Mouse (Mus musculus) macrophage (primary cell): Measurements from ENCODE around the gene Nudt1. TPM values are rescaled to one million over a fixed set of nuclear protein-coding genes. Genes with fewer than 3 reads are reported as not detected.

Experiments
- H3K27ac ChIP-seq: fragments of 350-480 bp; formaldehyde crosslinking; 2 replicates; pipeline ENCODE4 v1.9.0; 2021
- H3K36me3 ChIP-seq: fragments of 350-480 bp; formaldehyde crosslinking; 2 replicates; pipeline ENCODE4 v1.9.0; 2021; ENCODE audit errors: inconsistent target
- H3K4me3 ChIP-seq: fragments of 350-480 bp; formaldehyde crosslinking; 2 replicates; pipeline ENCODE4 v1.9.0; 2021; ENCODE audit errors: inconsistent target
- H3K79me2 ChIP-seq: fragments of 350-480 bp; formaldehyde crosslinking; 2 replicates; pipeline ENCODE4 v1.9.0; 2021; ENCODE audit errors: inconsistent target
- WGBS: methylation state at CpG from one replicate; pipeline ENCODE4 v1.1.7; 2026; ENCODE audit warnings: inconsistent platforms; ENCODE audit not compliant: missing documents; 5-methylcytosine and 5-hydroxymethylcytosine counted together
- polyA plus RNA-seq: library from polyadenylated mRNA; stranded (reverse); fragments of 250-400 nt; gene quantifications from 3 replicates; pipeline ENCODE4 v1.2.4, GENCODE M21; 2018; ENCODE audit warnings: inconsistent platforms

Nudt1 gene
- polyA plus RNA-seq, 1 experiment from 2014 or later = 4.4 TPM

DNA sequence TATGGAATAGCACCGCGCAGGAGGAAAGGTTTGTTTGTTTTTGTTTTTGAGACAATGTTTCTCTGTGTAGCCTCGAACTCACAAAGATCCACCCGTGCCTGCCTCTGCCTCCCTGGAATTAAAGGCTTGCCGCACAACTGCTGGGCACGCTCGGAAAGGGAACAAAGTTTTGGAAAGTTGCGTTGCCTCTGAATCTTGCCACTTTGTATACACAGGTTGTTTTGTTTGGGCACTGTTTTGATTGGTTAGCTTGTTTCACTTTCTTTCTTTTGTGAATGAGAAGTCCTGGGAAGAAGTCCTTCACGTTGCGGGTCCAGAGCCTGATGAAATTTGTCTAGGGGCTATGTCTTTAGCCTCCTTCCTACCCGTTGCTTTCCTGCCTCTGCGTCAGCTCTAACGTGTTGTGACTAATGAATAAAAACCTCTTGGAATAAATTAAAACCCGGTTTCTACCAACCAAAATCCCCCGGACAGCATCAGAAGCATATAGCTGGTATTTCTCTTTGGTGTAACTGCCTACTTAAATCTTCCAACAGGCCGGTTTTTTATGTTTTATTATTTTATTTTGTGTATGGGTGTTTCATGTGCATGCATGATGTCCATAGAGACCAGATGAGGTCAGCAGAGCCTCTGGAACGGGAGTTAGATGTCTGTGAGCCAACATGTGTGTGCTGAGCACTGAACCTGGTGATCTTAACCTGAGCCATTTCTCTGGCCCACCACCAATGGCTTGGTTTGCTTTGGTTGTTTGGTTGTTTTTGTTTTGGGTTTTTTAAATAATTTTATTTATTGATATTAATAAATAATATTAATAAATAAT lies 510 bp downstream of the Nudt1 start:
- H3K27ac ChIP-seq = peak overlapping the region; percentile 80
- H3K79me2 ChIP-seq = peaks cover 67% of the 10 kb centered on the region
- peak overlapping the region; percentile 87 for H3K4me3 ChIP-seq
- H3K36me3 ChIP-seq = no peaks in the 10 kb centered on the region
- WGBS = 1% methylated on average over 17 of the region's 17 CpGs

DNA sequence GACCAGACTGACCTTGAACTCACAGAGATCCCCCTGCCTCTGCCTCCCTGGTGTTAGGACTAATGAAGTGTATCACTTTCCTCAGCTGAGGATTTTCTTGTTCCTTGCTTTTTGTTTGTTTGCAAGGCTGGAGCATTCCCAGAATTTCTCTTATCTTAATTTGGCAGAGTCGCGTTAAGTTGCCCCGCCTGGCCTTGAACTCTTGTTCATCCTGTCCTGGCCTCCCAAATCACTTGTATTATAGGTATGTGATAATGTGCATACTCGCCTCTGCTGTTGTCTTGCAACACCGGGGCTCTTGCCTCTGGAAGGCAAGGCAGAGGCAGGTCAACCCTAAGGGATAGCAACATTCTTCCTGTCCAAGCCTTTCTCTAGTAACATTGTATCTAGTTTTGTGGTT lies 2.6 kb downstream of the Nudt1 start:
- Histone ChIP-seq H3K4me3 (no peak overlapping the region), H3K36me3 (peaks cover 7% of the 10 kb centered on the region; the same call in 1 of the 2 replicates), H3K79me2 (peaks cover 48% of the 10 kb centered on the region), H3K27ac (no peak overlapping the region)
- WGBS = 93% methylated on average over 5 of the region's 5 CpGs

DNA sequence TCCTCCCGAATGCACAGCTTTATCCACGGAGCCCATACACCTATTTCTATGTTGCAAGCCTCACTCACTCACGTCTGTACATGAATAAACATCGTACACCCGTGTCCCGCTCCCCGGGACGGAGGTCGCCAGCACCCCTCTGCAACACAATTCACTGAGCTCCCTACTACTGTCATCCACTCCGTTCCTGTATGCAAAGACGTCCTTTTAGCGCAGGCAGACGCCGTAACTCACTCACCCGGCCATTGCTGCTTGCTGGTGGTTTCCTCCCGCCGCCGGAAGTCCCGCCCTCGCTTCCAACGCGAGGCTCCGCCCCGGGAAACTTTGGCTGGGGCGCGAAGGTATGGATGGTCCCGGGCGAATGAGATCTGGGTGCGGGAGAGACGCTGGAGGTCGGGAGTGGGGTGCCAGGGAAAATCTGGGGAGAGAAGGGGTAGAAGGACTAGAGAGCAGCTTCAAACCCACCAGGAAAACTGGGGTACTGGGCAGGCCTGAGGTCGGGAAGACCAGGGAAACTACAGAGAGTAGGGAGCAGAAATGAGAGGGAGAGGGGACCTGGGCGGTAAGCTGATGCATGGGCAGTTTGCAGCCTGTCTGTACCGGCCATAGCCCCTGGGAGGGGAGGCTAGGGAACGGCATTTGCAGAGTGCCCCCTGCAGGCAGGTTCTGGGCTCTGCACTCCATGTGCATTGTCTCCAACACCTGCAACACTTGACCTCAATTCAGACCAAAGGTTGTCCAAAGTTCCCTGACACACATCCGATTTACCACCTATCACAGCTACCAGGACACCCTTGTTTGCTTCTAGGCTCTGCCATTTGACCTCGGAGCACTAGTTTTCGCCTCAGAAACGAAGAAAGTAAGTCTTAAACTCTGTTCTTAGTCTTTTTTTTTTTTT lies 10.4 kb downstream of the Nudt1 start, which contains the start of gene Mrm2:
Gene Mrm2 (minus strand): TSS at position 284 of the 898 bp plus-strand sequence.
- 2% methylated on average over 39 of the region's 39 CpGs for WGBS
- Histone ChIP-seq H3K36me3 (peaks cover 7% of the 10 kb centered on the region; the same call in 1 of the 2 replicates), H3K27ac (peak within 1 kb of the TSS; percentile 67), H3K4me3 (peak within 1 kb of the TSS; percentile 78), H3K79me2 (peaks cover under 1% of the 10 kb centered on the region; the same call in 1 of the 2 replicates)

DNA sequence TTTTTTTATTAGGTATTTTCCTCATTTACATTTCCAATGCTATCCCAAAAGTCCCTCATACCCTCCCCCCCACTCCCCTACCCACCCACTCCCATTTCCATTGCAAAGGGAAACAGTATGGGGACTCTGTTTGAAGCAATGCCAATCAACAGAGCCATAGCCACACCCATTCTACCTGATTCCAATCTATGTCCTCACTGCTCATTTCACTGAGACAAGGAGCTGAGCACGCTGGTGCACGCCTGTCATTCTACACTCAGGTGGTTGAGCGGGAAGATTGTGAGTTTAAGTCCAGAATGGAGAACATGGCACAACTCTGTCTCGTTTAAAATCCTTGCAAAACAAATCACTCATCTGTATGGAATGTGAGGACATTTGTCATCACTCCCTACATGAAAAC lies 11.1 kb downstream of the Nudt1 start:
- WGBS = 81% methylated on average over 4 of the region's 4 CpGs
- H3K36me3 ChIP-seq = peaks cover 7% of the 10 kb centered on the region; the same call in 1 of the 2 replicates

DNA sequence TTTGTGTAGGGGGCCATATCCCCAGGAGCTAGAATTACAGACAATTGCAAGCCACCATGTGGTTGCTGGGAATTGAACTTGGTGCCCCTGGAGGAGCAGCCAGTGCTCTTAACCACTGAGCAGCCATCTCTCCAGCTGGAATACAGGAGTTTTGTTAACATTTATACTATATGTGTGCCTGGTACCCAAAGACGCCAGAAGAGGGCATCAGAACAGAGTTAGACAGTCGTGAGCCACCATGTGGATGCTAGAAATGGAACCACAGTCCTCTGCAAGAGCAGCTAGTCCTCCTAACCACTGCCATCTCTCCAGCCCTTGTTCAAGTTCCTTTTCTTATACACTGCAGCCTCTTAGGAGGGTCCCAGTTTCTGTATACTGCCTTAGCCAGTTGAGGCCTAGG lies 12.2 kb downstream of the Nudt1 start:
- H3K79me2 ChIP-seq = no peaks in the 10 kb centered on the region
- H3K36me3 ChIP-seq = peaks cover 3% of the 10 kb centered on the region; the same call in 1 of the 2 replicates
- no peak overlapping the region for H3K27ac ChIP-seq
- WGBS = 30% methylated on average over 2 of the region's 2 CpGs
- H3K4me3 ChIP-seq = no peak overlapping the region

More for the DNA sequence above, 11.1 kb downstream of the Nudt1 start:
- Histone ChIP-seq H3K27ac (no peak overlapping the region), H3K79me2 (no peaks in the 10 kb centered on the region), H3K4me3 (no peak overlapping the region)

DNA sequence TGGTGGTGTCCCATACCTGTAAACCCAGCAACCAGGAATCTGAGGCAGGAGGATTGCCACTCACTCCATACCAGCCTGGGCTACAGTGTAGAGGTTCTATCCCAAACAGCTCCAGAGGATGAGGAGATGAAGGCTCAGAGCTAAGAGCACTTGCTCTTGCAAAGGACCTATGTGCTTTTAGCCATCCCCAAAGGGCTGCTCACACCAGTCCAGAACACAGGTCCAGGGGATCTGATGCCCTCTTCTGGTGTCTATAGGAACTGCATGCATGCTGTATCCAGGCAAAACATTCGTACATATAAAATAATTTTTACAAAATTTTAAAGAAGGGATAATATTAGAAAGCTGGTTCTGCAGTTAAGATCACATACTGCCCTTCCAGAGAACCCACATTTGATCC lies 15.2 kb downstream of the Nudt1 start:
- H3K36me3 ChIP-seq = peaks cover 32% of the 10 kb centered on the region
- WGBS = 88% methylated on average over 1 of the region's 1 CpGs
- H3K79me2 ChIP-seq = no peaks in the 10 kb centered on the region
- H3K4me3 ChIP-seq = no peak overlapping the region
- H3K27ac ChIP-seq = no peak overlapping the region

DNA sequence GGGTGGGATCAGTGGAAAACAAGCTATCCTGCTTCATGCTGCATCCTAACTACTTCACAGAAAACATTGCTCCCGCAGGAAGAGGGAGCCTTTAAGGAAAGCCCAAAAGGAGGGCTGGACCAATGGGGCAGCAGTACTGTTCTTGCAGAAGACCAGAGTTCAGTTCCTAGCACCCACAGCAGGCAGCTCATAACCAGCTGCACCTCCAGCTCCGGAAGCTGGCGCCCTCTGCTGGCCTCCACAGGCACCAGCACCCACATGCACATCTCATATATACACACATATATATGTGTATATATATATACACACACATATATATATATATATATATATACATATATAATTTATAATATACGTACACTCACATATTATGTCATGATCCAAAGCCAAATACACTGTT lies 17.3 kb downstream of the Nudt1 start:
- Histone ChIP-seq H3K79me2 (no peaks in the 10 kb centered on the region; the same call in 1 of the 2 replicates), H3K4me3 (no peak overlapping the region), H3K36me3 (peaks cover 53% of the 10 kb centered on the region), H3K27ac (no peak overlapping the region)
- WGBS = 88% methylated on average over 3 of the region's 4 CpGs

DNA sequence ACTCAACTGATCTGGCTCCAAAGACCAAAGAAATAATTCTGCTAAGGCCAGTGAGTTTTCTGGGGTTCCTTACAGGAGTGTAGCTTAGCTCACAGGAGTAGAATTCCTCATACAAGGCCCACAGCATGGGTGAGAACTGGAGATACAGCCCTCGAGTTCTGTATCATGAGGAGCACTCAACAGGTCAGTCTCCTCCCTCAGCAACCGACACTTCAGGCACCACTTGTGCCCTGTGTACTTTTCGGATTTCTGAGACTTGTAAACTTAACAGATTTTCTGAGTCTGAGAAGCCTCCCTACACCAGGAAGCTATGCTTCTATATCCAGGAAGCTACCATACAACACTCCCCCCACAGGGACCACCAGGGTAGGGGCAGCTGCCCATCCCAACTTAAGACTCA lies 18.4 kb downstream of the Nudt1 start:
- Histone ChIP-seq H3K27ac (no peak overlapping the region), H3K4me3 (no peak overlapping the region), H3K36me3 (peaks cover 63% of the 10 kb centered on the region), H3K79me2 (peaks cover 9% of the 10 kb centered on the region; the same call in 1 of the 2 replicates)
- WGBS = 82% methylated on average over 3 of the region's 3 CpGs

DNA sequence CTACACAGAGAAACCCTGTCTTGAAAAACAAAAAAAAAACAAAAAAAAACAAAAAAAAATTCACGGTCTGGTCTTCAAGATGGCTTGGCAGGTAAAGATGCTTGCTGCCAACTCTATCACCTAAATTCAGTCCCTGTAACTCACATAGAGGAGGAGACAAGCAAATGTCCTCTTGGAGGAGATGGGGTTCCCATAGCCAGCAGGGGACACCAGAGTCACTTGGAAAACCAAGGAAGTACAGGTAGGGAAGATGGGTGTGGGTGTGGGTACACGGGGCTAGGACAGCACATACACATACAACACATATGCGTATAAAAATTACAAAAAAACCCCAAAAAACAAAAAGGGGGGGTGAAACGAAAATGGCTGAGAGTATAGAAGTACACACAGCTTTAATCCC lies 21.4 kb downstream of the Nudt1 start:
- H3K4me3 ChIP-seq = no peak overlapping the region
- peaks cover 94% of the 10 kb centered on the region for H3K36me3 ChIP-seq
- 100% methylated on average over 4 of the region's 4 CpGs for WGBS
- no peak overlapping the region for H3K27ac ChIP-seq
- peaks cover 40% of the 10 kb centered on the region for H3K79me2 ChIP-seq

DNA sequence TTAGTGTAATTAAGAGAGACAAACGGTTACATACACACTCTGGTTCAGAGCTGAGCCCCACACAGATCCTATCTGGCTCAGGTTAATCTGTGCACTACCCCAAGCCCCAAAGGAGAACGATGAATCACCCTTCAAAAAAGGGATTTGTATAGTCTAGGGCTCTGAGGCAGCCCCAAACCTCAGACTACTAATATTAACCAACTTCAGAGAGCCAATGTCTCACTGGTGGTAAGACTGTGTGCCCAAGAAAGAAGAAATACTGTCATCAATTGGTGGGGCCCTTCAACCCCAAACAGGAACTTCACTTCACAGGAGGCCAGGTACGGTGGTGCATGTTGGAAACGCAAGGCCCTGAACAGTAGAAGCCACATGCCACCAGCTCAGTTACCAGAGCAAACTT lies 23.8 kb downstream of the Nudt1 start:
- no peak overlapping the region for H3K4me3 ChIP-seq
- peaks cover 84% of the 10 kb centered on the region for H3K36me3 ChIP-seq
- no peak overlapping the region for H3K27ac ChIP-seq
- H3K79me2 ChIP-seq = peaks cover 53% of the 10 kb centered on the region
- 77% methylated on average over 4 of the region's 4 CpGs for WGBS

DNA sequence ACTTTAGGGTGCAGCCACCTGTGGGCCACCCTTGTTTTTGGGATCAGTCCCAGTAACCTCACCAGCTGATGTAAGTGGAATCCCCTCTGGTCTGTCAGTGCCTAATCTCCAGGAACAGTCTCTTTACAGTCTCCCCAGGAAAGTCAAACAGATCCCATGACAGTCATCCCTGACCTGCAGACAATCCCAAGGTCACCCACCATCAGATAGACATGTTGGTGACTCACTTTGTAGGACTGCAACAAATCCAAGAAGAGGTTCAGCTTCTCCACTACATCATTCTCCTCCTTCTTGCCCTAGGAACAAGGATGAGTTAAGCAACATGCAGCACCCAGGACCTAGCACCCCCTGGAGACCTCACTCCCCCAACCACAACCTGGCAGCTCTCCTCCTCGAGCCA lies 24.6 kb downstream of the Nudt1 start:
- Histone ChIP-seq H3K4me3 (no peak overlapping the region), H3K36me3 (peaks cover 78% of the 10 kb centered on the region), H3K79me2 (peaks cover 53% of the 10 kb centered on the region), H3K27ac (no peak overlapping the region)
- 69% methylated on average over 1 of the region's 1 CpGs for WGBS

DNA sequence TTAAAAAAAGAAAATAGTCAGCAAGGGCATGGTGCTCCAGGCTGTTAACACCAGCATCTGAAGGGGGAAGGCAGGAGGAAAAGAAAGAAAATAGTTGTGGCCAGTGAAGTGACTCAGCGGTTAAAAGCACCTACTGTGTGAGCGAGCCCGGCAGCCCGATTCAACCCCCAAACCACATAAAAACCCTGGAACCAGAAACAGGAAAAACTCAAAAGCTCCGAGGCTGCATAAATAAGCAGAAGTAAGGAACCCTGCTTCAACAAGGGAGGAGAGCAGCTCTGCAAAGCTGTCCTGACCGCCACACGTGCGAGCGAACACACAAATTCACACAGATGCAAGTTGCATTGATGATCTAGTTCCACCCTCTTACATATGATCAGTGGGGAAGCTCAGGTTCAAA lies 28.4 kb downstream of the Nudt1 start:
- no peak overlapping the region for H3K4me3 ChIP-seq
- WGBS = 6% methylated on average over 9 of the region's 9 CpGs
- H3K36me3 ChIP-seq = peaks cover 78% of the 10 kb centered on the region
- peaks cover 76% of the 10 kb centered on the region for H3K79me2 ChIP-seq
- H3K27ac ChIP-seq = peak overlapping the region; percentile 90

DNA sequence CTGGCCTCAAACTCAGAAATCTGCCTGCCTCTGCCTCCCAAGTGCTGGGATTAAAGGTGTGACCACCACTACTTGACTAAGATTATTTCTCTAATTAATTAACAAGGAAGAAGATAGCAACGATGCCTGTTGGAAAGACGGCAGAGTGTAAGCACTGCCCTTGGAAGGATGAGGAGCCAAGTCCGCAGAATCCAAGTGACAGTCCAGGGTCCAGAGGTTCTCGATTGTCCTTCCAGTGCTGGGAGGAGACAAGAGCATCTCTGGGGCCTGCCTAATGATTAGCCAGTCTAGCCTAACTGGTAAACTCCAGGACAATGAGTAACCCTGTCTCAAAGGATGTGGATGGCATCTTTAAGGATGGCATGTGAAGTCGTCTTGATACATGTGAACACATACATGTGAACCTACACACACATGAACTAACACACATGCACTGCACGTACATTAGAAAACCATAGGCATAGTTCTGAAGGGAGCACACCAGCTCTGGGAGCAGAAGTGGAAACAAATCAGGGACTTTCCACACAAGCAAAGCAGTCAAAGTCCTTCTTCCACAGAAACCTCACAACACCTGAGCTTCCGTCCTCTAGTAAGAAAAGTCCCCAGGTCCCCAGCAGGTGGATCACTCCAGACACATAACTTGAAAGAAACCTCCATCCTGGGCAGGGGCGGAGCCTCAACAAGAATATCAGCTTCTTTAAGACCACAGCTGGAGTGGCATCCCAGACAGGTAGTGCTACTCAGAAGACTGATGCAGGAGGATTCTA lies 29.5 kb downstream of the Nudt1 start:
- Histone ChIP-seq H3K36me3 (peaks cover 78% of the 10 kb centered on the region), H3K27ac (peak overlapping the region; percentile 90), H3K79me2 (peaks cover 76% of the 10 kb centered on the region), H3K4me3 (no peak overlapping the region)
- WGBS = 95% methylated on average over 8 of the region's 8 CpGs

DNA sequence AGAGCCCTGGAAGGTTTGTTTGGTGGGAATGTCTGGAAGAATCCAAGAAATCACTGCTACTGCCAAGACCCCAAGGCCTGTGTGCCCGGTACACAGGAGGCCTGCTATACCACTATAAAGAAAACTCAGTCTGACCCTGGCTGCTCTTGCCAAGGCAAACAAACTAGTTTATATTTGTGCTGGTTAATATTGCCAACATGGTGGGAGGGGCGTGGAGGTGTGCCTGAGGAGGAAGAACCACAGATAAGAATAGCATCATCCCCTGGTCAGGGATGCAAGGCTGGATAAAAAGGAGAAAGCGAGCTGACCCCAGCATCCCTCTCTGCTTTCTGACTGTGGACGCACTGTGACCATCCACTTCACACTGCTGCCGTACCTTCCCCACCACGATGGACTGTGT lies 30.9 kb downstream of the Nudt1 start:
- H3K79me2 ChIP-seq = peaks cover 76% of the 10 kb centered on the region
- no peak overlapping the region for H3K27ac ChIP-seq
- H3K4me3 ChIP-seq = no peak overlapping the region
- 94% methylated on average over 6 of the region's 6 CpGs for WGBS
- H3K36me3 ChIP-seq = peaks cover 78% of the 10 kb centered on the region
